Mouse (Mus musculus) limb, embryonic 13.5 days (tissue): ENCODE results near the gene Ppp1r12b. TPM values are rescaled to one million over a fixed set of nuclear protein-coding genes. Genes with fewer than 3 reads are reported as not detected.

Experiments
- ATAC-seq: fragments of 200-750 bp; cut with Nextera tagmentation; 2 replicates; pipeline ENCODE4 v1.8.0; 2017; ENCODE audit warnings: low read depth, moderate number of reproducible peaks, moderate TSS enrichment; ENCODE audit not compliant: low FRiP score
- H3K27ac ChIP-seq: fragments of 300-500 bp; sonication (generic); 2 replicates; pipeline ENCODE4 v1.5.1; 2015; ENCODE audit warnings: inconsistent platforms, mild to moderate bottlenecking, moderate library complexity
- H3K27me3 ChIP-seq: fragments of 300-500 bp; sonication (generic); 2 replicates; pipeline ENCODE4 v1.6.1; 2015; ENCODE audit warnings: mild to moderate bottlenecking, inconsistent platforms
- H3K36me3 ChIP-seq: fragments of 300-500 bp; sonication (generic); 2 replicates; pipeline ENCODE4 v1.6.1; 2015; ENCODE audit warnings: inconsistent platforms, mild to moderate bottlenecking, moderate library complexity
- H3K4me1 ChIP-seq: fragments of 300-500 bp; sonication (generic); 2 replicates; pipeline ENCODE4 v1.6.1; 2015; ENCODE audit warnings: inconsistent platforms
- H3K4me2 ChIP-seq: fragments of 300-500 bp; sonication (generic); replicated peaks from 2 replicates; pipeline ENCODE4 v1.6.1; 2015; ENCODE audit warnings: inconsistent platforms, mild to moderate bottlenecking, moderate library complexity
- H3K4me3 ChIP-seq: fragments of 300-500 bp; sonication (generic); 2 replicates; pipeline ENCODE4 v1.5.1; 2015; ENCODE audit warnings: moderate library complexity, mild to moderate bottlenecking, inconsistent platforms
- H3K9ac ChIP-seq: fragments of 300-500 bp; sonication (generic); 2 replicates; pipeline ENCODE4 v1.6.1; 2015; ENCODE audit warnings: mild to moderate bottlenecking, inconsistent platforms
- H3K9me3 ChIP-seq: fragments of 300-500 bp; sonication (generic); 2 replicates; pipeline ENCODE4 v1.6.1; 2016; ENCODE audit warnings: inconsistent platforms
- WGBS: fragments of 180-500 bp; shearing (Covaris S2); methylation state at CpG from one replicate; pipeline ENCODE4 v1.1.7; 2015; 5-methylcytosine and 5-hydroxymethylcytosine counted together
- polyA plus RNA-seq: library from polyadenylated mRNA; unstranded; fragments of >200 nt; fragmentation: Nextera tagmentation; extraction: Ambion mirVana; gene quantifications from 2 replicates; pipeline ENCODE4 v1.2.1, GENCODE M21; 2015

Ppp1r12b gene
- polyA plus RNA-seq, 1 experiment from 2014 or later: 7.1 TPM

- H3K9me3 ChIP-seq: no peaks in the 10 kb centered on the region
- 0 out of 2 replicates have a peak overlapping the region, but pooled peaks have one; percentile 9 for H3K4me2 ChIP-seq
- peak overlapping the region; percentile 67 for H3K27ac ChIP-seq
- H3K36me3 ChIP-seq: no peaks in the 10 kb centered on the region
- peak; percentile 87 for ATAC-seq
- WGBS: 40% methylated on average over 6 of the region's 6 CpGs
- no peaks in the 10 kb centered on the region for H3K27me3 ChIP-seq
- peaks cover 36% of the 10 kb centered on the region for H3K4me1 ChIP-seq
- no peak overlapping the region for H3K9ac ChIP-seq
- H3K4me3 ChIP-seq: no peak overlapping the region
These were observed 139.1 kb downstream of the Ppp1r12b start for GRCm38 (mm10) chr1:134816617-134817016.

- peak overlapping the region; percentile 15; the same call in 1 of the 2 replicates for H3K27ac ChIP-seq
- no peaks in the 10 kb centered on the region for H3K27me3 ChIP-seq
- no peak for ATAC-seq
- no peaks in the 10 kb centered on the region for H3K36me3 ChIP-seq
- H3K4me1 ChIP-seq: peaks cover 43% of the 10 kb centered on the region
- no peaks in the 10 kb centered on the region for H3K9me3 ChIP-seq
- H3K4me3 ChIP-seq: no peak overlapping the region
- 74% methylated on average over 3 of the region's 3 CpGs for WGBS
- no peak overlapping the region for H3K4me2 ChIP-seq
- no peak overlapping the region for H3K9ac ChIP-seq
These were observed 140.0 kb downstream of the Ppp1r12b start for GRCm38 (mm10) chr1:134815748-134816147.

GRCm38 (mm10) chr1:134805471-134805870 lies 150.3 kb downstream of the Ppp1r12b start:
- H3K4me3 ChIP-seq: no peak overlapping the region
- no peak overlapping the region for H3K27ac ChIP-seq
- H3K4me2 ChIP-seq: no peak overlapping the region
- peaks cover 42% of the 10 kb centered on the region for H3K4me1 ChIP-seq
- no peak for ATAC-seq
- WGBS: 88% methylated on average over 9 of the region's 9 CpGs
- H3K36me3 ChIP-seq: no peaks in the 10 kb centered on the region
- H3K9ac ChIP-seq: no peak overlapping the region
- H3K9me3 ChIP-seq: no peaks in the 10 kb centered on the region
- no peaks in the 10 kb centered on the region for H3K27me3 ChIP-seq

- ATAC-seq: no peak
- Histone ChIP-seq H3K27ac (peak overlapping the region; percentile 74), H3K4me1 (peaks cover 44% of the 10 kb centered on the region), H3K4me2 (no peak overlapping the region; the same call in 1 of the 2 replicates), H3K27me3 (no peaks in the 10 kb centered on the region), H3K9ac (0 out of 2 replicates have a peak overlapping the region, but pooled peaks have one; percentile 25), H3K4me3 (no peak overlapping the region), H3K9me3 (no peaks in the 10 kb centered on the region), H3K36me3 (0 out of 2 replicates have a peak, but pooled peaks cover 2% of the 10 kb centered on the region)
- 44% methylated on average over 5 of the region's 5 CpGs for WGBS
These were observed 151.4 kb downstream of the Ppp1r12b start for GRCm38 (mm10) chr1:134804373-134804772.

GRCm38 (mm10) chr1:134803286-134804117 lies 152.2 kb downstream of the Ppp1r12b start:
- Histone ChIP-seq H3K4me2 (peak overlapping the region; percentile 39), H3K9ac (0 out of 2 replicates have a peak overlapping the region, but pooled peaks have one; percentile 25), H3K27ac (peak overlapping the region; percentile 74), H3K27me3 (no peaks in the 10 kb centered on the region), H3K4me1 (peaks cover 44% of the 10 kb centered on the region), H3K4me3 (0 out of 2 replicates have a peak overlapping the region, but pooled peaks have one; percentile 7), H3K9me3 (no peaks in the 10 kb centered on the region), H3K36me3 (peaks cover 6% of the 10 kb centered on the region; the same call in 1 of the 2 replicates)
- 48% methylated on average over 16 of the region's 16 CpGs for WGBS
- ATAC-seq: peak; percentile 64; the same call in 1 of the 2 replicates

GRCm38 (mm10) chr1:134801758-134802157 lies 154.0 kb downstream of the Ppp1r12b start:
- Histone ChIP-seq H3K27me3 (no peaks in the 10 kb centered on the region), H3K27ac (0 out of 2 replicates have a peak overlapping the region, but pooled peaks have one; percentile 39), H3K9me3 (no peaks in the 10 kb centered on the region), H3K36me3 (peaks cover 6% of the 10 kb centered on the region; the same call in 1 of the 2 replicates), H3K4me2 (peak overlapping the region; percentile 39; the same call in 1 of the 2 replicates), H3K4me1 (peaks cover 44% of the 10 kb centered on the region), H3K9ac (no peak overlapping the region), H3K4me3 (no peak overlapping the region)
- WGBS: 85% methylated on average over 7 of the region's 7 CpGs
- no peak for ATAC-seq

GRCm38 (mm10) chr1:134796536-134796935 lies 159.2 kb downstream of the Ppp1r12b start:
- 88% methylated on average over 3 of the region's 3 CpGs for WGBS

GRCm38 (mm10) chr1:134796076-134796475 lies 159.7 kb downstream of the Ppp1r12b start:
- Histone ChIP-seq H3K36me3 (peaks cover 6% of the 10 kb centered on the region; the same call in 1 of the 2 replicates), H3K9me3 (no peaks in the 10 kb centered on the region), H3K27ac (no peak overlapping the region), H3K4me2 (no peak overlapping the region), H3K4me3 (no peak overlapping the region), H3K4me1 (peaks cover 8% of the 10 kb centered on the region), H3K27me3 (no peaks in the 10 kb centered on the region), H3K9ac (no peak overlapping the region)
- WGBS: 88% methylated on average over 1 of the region's 1 CpGs
- no peak for ATAC-seq

More at GRCm38 (mm10) chr1:134796536-134796935, 159.2 kb downstream of the Ppp1r12b start:
- H3K4me1 ChIP-seq: peaks cover 13% of the 10 kb centered on the region
- no peak overlapping the region for H3K9ac ChIP-seq
- no peak overlapping the region for H3K4me2 ChIP-seq
- H3K4me3 ChIP-seq: no peak overlapping the region
- H3K36me3 ChIP-seq: peaks cover 6% of the 10 kb centered on the region; the same call in 1 of the 2 replicates
- no peaks in the 10 kb centered on the region for H3K9me3 ChIP-seq
- ATAC-seq: no peak
- no peak overlapping the region for H3K27ac ChIP-seq
- no peaks in the 10 kb centered on the region for H3K27me3 ChIP-seq

GRCm38 (mm10) chr1:134791456-134791855 lies 164.3 kb downstream of the Ppp1r12b start:
- H3K27me3 ChIP-seq: no peaks in the 10 kb centered on the region
- H3K4me1 ChIP-seq: peaks cover 16% of the 10 kb centered on the region
- no peak overlapping the region for H3K4me2 ChIP-seq
- no peak overlapping the region for H3K4me3 ChIP-seq
- H3K36me3 ChIP-seq: no peaks in the 10 kb centered on the region
- H3K9ac ChIP-seq: no peak overlapping the region
- H3K27ac ChIP-seq: no peak overlapping the region
- ATAC-seq: no peak
- no peaks in the 10 kb centered on the region for H3K9me3 ChIP-seq

- no peaks in the 10 kb centered on the region for H3K9me3 ChIP-seq
- H3K4me2 ChIP-seq: no peak overlapping the region
- WGBS: 88% methylated on average over 2 of the region's 2 CpGs
- no peaks in the 10 kb centered on the region for H3K27me3 ChIP-seq
- no peaks in the 10 kb centered on the region for H3K36me3 ChIP-seq
- H3K9ac ChIP-seq: no peak overlapping the region
- ATAC-seq: no peak
- H3K4me1 ChIP-seq: peaks cover 20% of the 10 kb centered on the region
- H3K4me3 ChIP-seq: no peak overlapping the region
- no peak overlapping the region for H3K27ac ChIP-seq
These were observed 164.9 kb downstream of the Ppp1r12b start for GRCm38 (mm10) chr1:134790716-134791439.

- peak; percentile 28; the same call in 1 of the 2 replicates for ATAC-seq
- Histone ChIP-seq H3K27ac (peak overlapping the region; percentile 74), H3K9ac (no peak overlapping the region), H3K27me3 (no peaks in the 10 kb centered on the region), H3K9me3 (no peaks in the 10 kb centered on the region), H3K4me1 (peaks cover 27% of the 10 kb centered on the region), H3K36me3 (no peaks in the 10 kb centered on the region), H3K4me3 (no peak overlapping the region), H3K4me2 (no peak overlapping the region)
- WGBS: 30% methylated on average over 7 of the region's 7 CpGs
These were observed 167.6 kb downstream of the Ppp1r12b start for GRCm38 (mm10) chr1:134788096-134788495.

- 0 out of 2 replicates have a peak overlapping the region, but pooled peaks have one; percentile 48 for H3K27ac ChIP-seq
- ATAC-seq: no peak
These were observed 170.8 kb downstream of the Ppp1r12b start for GRCm38 (mm10) chr1:134784911-134785310.

More at GRCm38 (mm10) chr1:134784911-134785310, 170.8 kb downstream of the Ppp1r12b start:
- Histone ChIP-seq H3K4me1 (peaks cover 27% of the 10 kb centered on the region), H3K4me3 (no peak overlapping the region), H3K27me3 (no peaks in the 10 kb centered on the region), H3K4me2 (no peak overlapping the region), H3K9me3 (no peaks in the 10 kb centered on the region), H3K36me3 (no peaks in the 10 kb centered on the region), H3K9ac (no peak overlapping the region)
- 82% methylated on average over 1 of the region's 1 CpGs for WGBS
